Mouse (Mus musculus) adrenal gland, adult 2 months (tissue): ENCODE results near the gene Zbtb16. TPM values are rescaled to one million over a fixed set of nuclear protein-coding genes. Genes with fewer than 3 reads are reported as not detected.

Experiments used
- polyA plus RNA-seq: library from polyadenylated mRNA; depleted of rRNA; stranded (reverse); fragments of >200 nt; gene quantifications from 2 replicates; pipeline ENCODE4 v1.2.3, GENCODE M21; 2012; rRNA removed
- total RNA-seq, 2 experiments: library from RNA; stranded (reverse); gene quantifications; 2 replicates each; pipeline ENCODE4 v1.2.3; 2021

Zbtb16 gene
- total and polyA plus RNA-seq, 3 experiments, result 17.7 to 73.3 (median 25.6) TPM

Other genes with a start within 250 kb of the Zbtb16 start
- 100 to 1,000 TPM in 1 of 2 experiments, 10 to 100 TPM in 1; 25.8 to 147 TPM for gene Nnmt, start 231.1 kb downstream of the Zbtb16 start, total RNA-seq
- gene Nnmt, start 231.1 kb downstream of the Zbtb16 start, polyA plus RNA-seq, result 4.1 and 9.5 TPM in 2 replicates
- 1 to 10 TPM; 4.6 to 5.1 TPM for gene Htr3a, start 74.9 kb upstream of the Zbtb16 start, total RNA-seq
- 6.8 and 7.1 TPM in 2 replicates for gene Htr3a, start 74.9 kb upstream of the Zbtb16 start, polyA plus RNA-seq
- gene Htr3b, start 128.8 kb upstream of the Zbtb16 start, total RNA-seq, result under 1 TPM; 0.14 to 0.55 TPM
- 0.13 and 0.65 TPM in 2 replicates for gene Htr3b, start 128.8 kb upstream of the Zbtb16 start, polyA plus RNA-seq
- gene Usp28, start 149.2 kb upstream of the Zbtb16 start, total RNA-seq, result 10 to 100 TPM; 10.7 to 11.2 TPM
- gene Usp28, start 149.2 kb upstream of the Zbtb16 start, polyA plus RNA-seq, result 6.6 and 6.9 TPM in 2 replicates
- 10 to 100 TPM; 15.3 to 17.3 TPM for gene Zw10, start 219.4 kb upstream of the Zbtb16 start, total RNA-seq
- gene Zw10, start 219.4 kb upstream of the Zbtb16 start, polyA plus RNA-seq, result 2.7 and 3.7 TPM in 2 replicates
- under 1 TPM; 0.29 to 0.52 TPM for gene Tmprss5, start 245.0 kb upstream of the Zbtb16 start, total RNA-seq
- gene Tmprss5, start 245.0 kb upstream of the Zbtb16 start, polyA plus RNA-seq, result 2.7 and 3.8 TPM in 2 replicates